Mouse (Mus musculus) midbrain, embryonic 16.5 days (tissue): ENCODE data around the gene Fat1. TPM values are rescaled to one million over a fixed set of nuclear protein-coding genes. Genes with fewer than 3 reads are reported as not detected.

Experiments used
- ATAC-seq: fragments of 200-750 bp; cut with Nextera tagmentation; 2 replicates; pipeline ENCODE4 v1.8.0; 2017; ENCODE audit warnings: moderate TSS enrichment
- H3K27ac ChIP-seq: fragments of 300-500 bp; sonication (generic); 2 replicates; pipeline ENCODE4 v1.5.1; 2014; ENCODE audit warnings: mild to moderate bottlenecking, low read length, mixed read lengths
- H3K27me3 ChIP-seq: fragments of 300-500 bp; sonication (generic); 2 replicates; pipeline ENCODE4 v1.6.1; 2014; ENCODE audit warnings: low read depth, low read length, mixed read lengths; ENCODE audit not compliant: control insufficient read depth, insufficient read depth
- H3K36me3 ChIP-seq: fragments of 300-500 bp; sonication (generic); 2 replicates; pipeline ENCODE4 v1.6.1; 2014; ENCODE audit warnings: mild to moderate bottlenecking, low read length, moderate library complexity, mixed read lengths; ENCODE audit not compliant: control insufficient read depth, insufficient read depth
- H3K4me1 ChIP-seq: fragments of 300-500 bp; sonication (generic); 2 replicates; pipeline ENCODE4 v1.6.1; 2014; ENCODE audit warnings: mild to moderate bottlenecking, low read length, mixed read lengths; ENCODE audit not compliant: control insufficient read depth, insufficient read depth
- H3K4me2 ChIP-seq: fragments of 300-500 bp; sonication (generic); 2 replicates; pipeline ENCODE4 v1.6.1; 2014; ENCODE audit warnings: mild to moderate bottlenecking, low read length, mixed read lengths
- H3K4me3 ChIP-seq: fragments of 300-500 bp; sonication (generic); 2 replicates; pipeline ENCODE4 v1.5.1; 2014; ENCODE audit warnings: low read depth, mild to moderate bottlenecking, low read length, moderate library complexity, mixed read lengths
- H3K9ac ChIP-seq: fragments of 300-500 bp; sonication (generic); 2 replicates; pipeline ENCODE4 v1.6.1; 2014; ENCODE audit warnings: low read depth, low read length, mixed read lengths
- H3K9me3 ChIP-seq: fragments of 300-500 bp; sonication (generic); replicated peaks from 2 replicates; pipeline ENCODE4 v1.6.1; 2014; ENCODE audit warnings: mild to moderate bottlenecking, low read length, mixed read lengths; ENCODE audit not compliant: control insufficient read depth, poor library complexity, severe bottlenecking
- WGBS: fragments of 180-500 bp; shearing (Covaris S2); extraction: QIAGEN DNeasy Blood & Tissue Kit; methylation state at CpG from one replicate; pipeline ENCODE4 v1.1.7; 2014; 5-methylcytosine and 5-hydroxymethylcytosine counted together
- polyA plus RNA-seq: library from polyadenylated mRNA; unstranded; fragments of >200 nt; fragmentation: Nextera tagmentation; extraction: Ambion mirVana; gene quantifications from 2 replicates; pipeline ENCODE4 v1.2.1, GENCODE M21; 2015

Gene Fat1
- polyA plus RNA-seq, 1 experiment from 2014 or later, result 13.9 TPM

- H3K4me3 ChIP-seq, result no peak overlapping the region
- 13% methylated on average over 5 of the region's 5 CpGs for WGBS
- H3K4me2 ChIP-seq, result no peak overlapping the region
- H3K9ac ChIP-seq, result no peak overlapping the region
- no peak for ATAC-seq
- H3K4me1 ChIP-seq, result peaks cover 17% of the 10 kb centered on the region
- H3K36me3 ChIP-seq, result no peaks in the 10 kb centered on the region
- H3K27ac ChIP-seq, result no peak overlapping the region
- no peaks in the 10 kb centered on the region for H3K9me3 ChIP-seq
- H3K27me3 ChIP-seq, result peaks cover 5% of the 10 kb centered on the region
These were observed 36.7 kb downstream of the Fat1 start for GRCm38 (mm10) chr8:44971964-44972363.

DNA sequence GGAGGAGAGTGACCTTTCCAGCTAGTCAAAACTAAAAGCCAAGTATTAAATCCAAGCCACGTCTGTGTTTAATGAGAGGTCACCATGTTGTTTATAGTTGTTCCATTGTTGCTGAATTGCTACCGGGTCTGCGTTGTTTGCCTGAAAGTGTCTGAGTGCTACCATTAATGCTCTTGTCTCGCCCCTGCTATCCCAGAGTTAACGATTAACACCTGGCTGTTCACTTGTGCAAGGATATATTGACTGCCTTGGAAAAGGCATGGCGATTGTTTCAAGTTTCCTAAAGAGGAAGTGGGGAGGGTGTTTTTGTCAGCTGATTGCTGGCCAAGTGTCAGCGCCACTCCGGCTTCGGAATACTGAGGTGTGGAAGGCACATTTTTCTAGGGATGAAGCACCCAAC is 39.9 kb downstream of the Fat1 start:
- Histone ChIP-seq H3K9ac (no peak overlapping the region), H3K4me2 (no peak overlapping the region), H3K4me3 (no peak overlapping the region), H3K9me3 (no peaks in the 10 kb centered on the region), H3K27me3 (peaks cover 3% of the 10 kb centered on the region; the same call in 1 of the 2 replicates), H3K27ac (no peak overlapping the region), H3K36me3 (no peaks in the 10 kb centered on the region), H3K4me1 (peaks cover 17% of the 10 kb centered on the region)
- 69% methylated on average over 9 of the region's 9 CpGs for WGBS
- ATAC-seq, result no peak

GRCm38 (mm10) chr8:44975654-44976053 is 40.4 kb downstream of the Fat1 start:
- H3K4me1 ChIP-seq, result peaks cover 15% of the 10 kb centered on the region
- no peak overlapping the region for H3K4me3 ChIP-seq
- H3K27me3 ChIP-seq, result 0 out of 2 replicates have a peak, but pooled peaks cover 2% of the 10 kb centered on the region
- no peak overlapping the region for H3K9ac ChIP-seq
- no peak overlapping the region for H3K4me2 ChIP-seq
- H3K9me3 ChIP-seq, result no peaks in the 10 kb centered on the region
- WGBS, result 83% methylated on average over 4 of the region's 4 CpGs
- ATAC-seq, result no peak
- no peaks in the 10 kb centered on the region for H3K36me3 ChIP-seq
- no peak overlapping the region for H3K27ac ChIP-seq

DNA sequence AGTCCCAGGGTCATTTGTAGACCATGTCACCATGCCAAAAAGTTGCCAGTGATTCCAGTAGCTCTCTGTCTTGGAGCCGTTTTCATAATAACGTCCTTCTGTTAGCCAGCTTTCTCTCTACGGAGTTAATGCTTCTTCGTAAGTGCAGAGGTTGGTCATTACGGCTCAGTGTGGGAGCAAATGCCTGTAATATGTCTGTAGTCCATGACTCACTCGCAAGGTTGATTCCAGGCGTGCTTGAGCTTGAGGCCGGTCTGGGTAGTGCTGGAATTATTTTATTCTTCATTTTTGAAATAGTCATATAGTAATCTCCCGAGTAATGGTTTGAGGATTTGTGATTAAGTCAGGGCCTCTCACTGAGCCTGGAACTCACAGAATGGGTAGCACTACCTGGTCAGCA is 43.4 kb downstream of the Fat1 start:
- H3K9me3 ChIP-seq, result no peaks in the 10 kb centered on the region
- H3K4me2 ChIP-seq, result no peak overlapping the region
- no peaks in the 10 kb centered on the region for H3K36me3 ChIP-seq
- no peak overlapping the region for H3K4me3 ChIP-seq
- H3K9ac ChIP-seq, result no peak overlapping the region
- no peak for ATAC-seq
- no peaks in the 10 kb centered on the region for H3K4me1 ChIP-seq
- H3K27me3 ChIP-seq, result no peaks in the 10 kb centered on the region
- 94% methylated on average over 9 of the region's 9 CpGs for WGBS
- no peak overlapping the region for H3K27ac ChIP-seq

DNA sequence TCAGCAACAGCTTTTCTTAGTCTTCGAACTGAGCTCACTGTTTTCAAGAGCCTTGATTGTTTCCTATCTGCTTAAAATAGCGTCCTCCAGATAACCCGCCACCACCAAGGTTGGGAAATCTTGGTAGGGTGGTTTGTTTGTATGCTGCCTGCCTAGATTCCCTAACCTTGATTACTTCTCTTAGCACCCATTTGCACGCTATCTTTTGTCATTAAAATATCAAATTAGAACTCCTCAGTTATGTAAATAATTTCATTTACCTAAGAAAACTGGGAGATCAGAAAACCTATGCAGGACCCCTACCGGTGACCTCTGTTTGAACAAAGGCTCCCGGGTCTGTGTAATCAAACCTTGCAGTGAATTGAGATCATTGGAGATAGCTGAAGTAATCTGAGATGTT is 44.0 kb downstream of the Fat1 start:
- Histone ChIP-seq H3K4me1 (no peaks in the 10 kb centered on the region), H3K9me3 (no peaks in the 10 kb centered on the region), H3K27me3 (no peaks in the 10 kb centered on the region), H3K4me3 (no peak overlapping the region), H3K27ac (no peak overlapping the region), H3K4me2 (no peak overlapping the region), H3K9ac (no peak overlapping the region), H3K36me3 (no peaks in the 10 kb centered on the region)
- no peak for ATAC-seq
- 42% methylated on average over 6 of the region's 6 CpGs for WGBS

DNA sequence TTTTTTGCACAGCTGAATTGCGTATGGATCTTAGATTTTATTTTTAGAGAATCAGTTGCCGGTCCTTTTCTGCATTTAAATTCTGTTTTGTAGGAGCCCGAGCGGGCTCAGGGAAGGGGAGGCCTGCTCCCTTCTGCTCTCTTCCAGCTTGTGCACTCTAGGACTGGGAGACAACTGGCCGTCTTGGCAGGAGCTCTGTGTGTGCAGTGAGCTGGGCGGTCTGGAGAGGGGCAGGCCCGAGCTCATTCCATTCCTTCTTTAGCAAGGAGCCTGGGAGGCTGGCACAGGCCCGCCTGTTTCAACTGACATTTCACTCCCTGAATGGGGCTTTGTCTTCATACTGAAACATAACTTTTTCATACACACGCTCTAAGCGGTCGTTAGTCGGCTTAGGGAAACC is 44.8 kb downstream of the Fat1 start:
- Histone ChIP-seq H3K9me3 (no peaks in the 10 kb centered on the region), H3K4me1 (no peaks in the 10 kb centered on the region), H3K4me3 (no peak overlapping the region), H3K36me3 (no peaks in the 10 kb centered on the region), H3K4me2 (no peak overlapping the region), H3K27ac (no peak overlapping the region), H3K9ac (no peak overlapping the region), H3K27me3 (no peaks in the 10 kb centered on the region)
- WGBS, result 46% methylated on average over 12 of the region's 12 CpGs
- ATAC-seq, result peak; percentile 83

- Histone ChIP-seq H3K27ac (no peak overlapping the region), H3K4me1 (peaks cover 9% of the 10 kb centered on the region), H3K9me3 (no peaks in the 10 kb centered on the region), H3K9ac (no peak overlapping the region), H3K36me3 (no peaks in the 10 kb centered on the region), H3K27me3 (no peaks in the 10 kb centered on the region), H3K4me2 (no peak overlapping the region; the same call in 1 of the 2 replicates), H3K4me3 (no peak overlapping the region)
- ATAC-seq, result peak; percentile 73
- WGBS, result 21% methylated on average over 10 of the region's 10 CpGs
These were observed 50.4 kb downstream of the Fat1 start for GRCm38 (mm10) chr8:44985326-44986288.

DNA sequence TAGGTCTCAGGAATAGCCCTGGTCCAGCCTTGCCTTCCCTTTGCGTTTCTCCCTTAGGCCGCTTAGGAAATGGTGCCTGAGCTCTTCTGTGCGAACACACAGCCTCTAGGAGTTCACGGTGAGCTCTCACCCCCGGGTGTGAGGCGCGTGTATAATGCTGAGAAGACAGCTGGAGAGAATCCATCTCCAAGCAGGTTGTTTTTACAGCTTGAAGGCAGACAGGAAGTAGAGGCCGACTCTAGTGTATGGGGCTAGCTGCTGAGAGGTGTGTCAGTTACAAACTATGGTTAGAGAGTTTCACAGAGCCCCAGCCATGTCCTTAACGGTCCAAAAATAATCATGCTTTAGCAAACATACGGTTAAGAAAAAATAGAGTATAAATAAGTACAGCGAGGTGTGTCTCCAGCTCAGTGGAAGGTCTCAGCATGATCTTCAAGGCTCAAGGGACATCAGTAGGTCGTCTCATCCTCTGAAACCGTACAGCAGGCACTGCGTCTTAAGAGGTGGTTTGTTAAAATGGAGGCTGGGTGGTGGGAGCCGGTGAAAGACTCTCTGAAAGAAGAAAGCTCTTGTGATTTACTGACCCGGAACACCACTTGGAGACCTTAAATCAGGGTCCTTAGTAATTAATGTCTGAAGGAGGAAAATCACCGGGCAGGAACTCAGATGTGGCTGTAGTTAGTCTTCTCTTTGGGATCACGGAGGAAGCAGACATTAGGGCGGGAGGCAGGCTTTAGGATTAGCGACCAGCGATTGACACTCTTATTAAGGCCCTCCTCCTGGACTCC is 56.6 kb downstream of the Fat1 start:
- no peaks in the 10 kb centered on the region for H3K9me3 ChIP-seq
- no peaks in the 10 kb centered on the region for H3K27me3 ChIP-seq

DNA sequence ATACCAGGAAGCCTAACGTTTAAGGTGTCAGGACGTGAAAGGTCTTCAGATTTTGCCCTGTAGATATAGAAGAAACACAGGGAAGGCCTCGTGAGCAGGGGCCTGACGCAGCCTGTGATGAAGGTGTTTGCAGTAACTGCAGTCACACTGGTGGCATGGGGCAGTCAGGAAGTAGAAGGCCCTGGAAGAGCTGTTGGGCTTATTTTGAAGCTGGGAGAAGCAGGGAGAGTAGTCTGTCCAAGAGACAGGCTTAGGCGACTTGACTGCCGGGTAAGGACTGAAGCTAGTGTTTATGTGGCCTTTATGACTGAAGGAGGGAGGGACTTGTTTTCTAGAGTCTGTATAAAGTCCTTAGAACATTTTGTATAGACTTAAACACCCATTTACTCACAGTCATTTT is 57.4 kb downstream of the Fat1 start:
- ATAC-seq, result no peak
- Histone ChIP-seq H3K4me3 (no peak overlapping the region), H3K27ac (no peak overlapping the region), H3K9ac (no peak overlapping the region), H3K27me3 (no peaks in the 10 kb centered on the region), H3K9me3 (no peaks in the 10 kb centered on the region), H3K4me2 (no peak overlapping the region), H3K4me1 (peaks cover 13% of the 10 kb centered on the region), H3K36me3 (no peaks in the 10 kb centered on the region)
- WGBS, result 38% methylated on average over 6 of the region's 6 CpGs

More for the DNA sequence above, 56.6 kb downstream of the Fat1 start:
- Histone ChIP-seq H3K4me2 (peak overlapping the region; percentile 24; the same call in 1 of the 2 replicates), H3K36me3 (no peaks in the 10 kb centered on the region), H3K4me3 (no peak overlapping the region), H3K4me1 (peaks cover 13% of the 10 kb centered on the region), H3K27ac (no peak overlapping the region), H3K9ac (no peak overlapping the region)
- ATAC-seq, result peak; percentile 46; the same call in 1 of the 2 replicates
- 23% methylated on average over 21 of the region's 21 CpGs for WGBS
